ENCODE assay signal across 26 mouse cellular contexts in genomic region chr7:122379292-122379691, GRCm38 (mm10).
DNase-seq lines count a peak whose midpoint lies in the region; ATAC-seq and TF ChIP-seq lines count a peak whose summit lies in the region.
"Had no signal": no experiment of that assay in that cellular context is flagged by ENCODE, and none has a peak within 500 bp of the region (broad histone marks: within the 10 kb centered on the region; RNA-seq: fewer than 3 reads in every experiment).

No protein-coding gene starts in this region.

- no peaks in the 10 kb centered on the region for H3K36me3 ChIP-seq in midbrain, embryonic 12.5 days
- no peaks in the 10 kb centered on the region for H3K36me3 ChIP-seq in midbrain, embryonic 10.5 days
- H3K36me3 ChIP-seq: forebrain, embryonic 10.5 days; heart, embryonic 10.5 days; heart, embryonic 13.5 days had no signal

- TF ChIP-seq POLR2A in cortical plate, adult 2 months (IDR thresholded peaks at IDR 0.05; ENCODE audit: extremely low read depth, insufficient read depth, low read length) = no peak

- H3K4me1 ChIP-seq in midbrain, embryonic 12.5 days = peaks cover 14% of the 10 kb centered on the region
- H3K4me1 ChIP-seq in midbrain, embryonic 10.5 days = peaks cover 13% of the 10 kb centered on the region
- H3K4me1 ChIP-seq in cortical plate, adult 2 months (ENCODE audit: control insufficient read depth, insufficient read depth, low read length) = peaks cover 13% of the 10 kb centered on the region

- H3K9me3 ChIP-seq in midbrain, embryonic 12.5 days = no peaks in the 10 kb centered on the region
- H3K9me3 ChIP-seq in midbrain, embryonic 10.5 days (replicated peaks) = no peaks in the 10 kb centered on the region
- H3K9me3 ChIP-seq: forebrain, embryonic 10.5 days; forebrain, embryonic 13.5 days; heart, embryonic 10.5 days; heart, embryonic 13.5 days had no signal

- no peak overlapping the region for H3K9ac ChIP-seq in midbrain, embryonic 12.5 days (replicated peaks)
- H3K9ac ChIP-seq: forebrain, embryonic 13.5 days; heart, embryonic 13.5 days; hindbrain, embryonic 14.5 days had no signal

- no peak overlapping the region for H3K4me3 ChIP-seq in midbrain, embryonic 12.5 days
- no peak overlapping the region for H3K4me3 ChIP-seq in midbrain, embryonic 10.5 days
- H3K4me3 ChIP-seq in cortical plate, adult 2 months (ENCODE audit: insufficient read depth, low read length) = no peak overlapping the region
- H3K4me3 ChIP-seq: forebrain, embryonic 10.5 days; forebrain, embryonic 13.5 days; heart, adult 2 months; heart, embryonic 10.5 days; heart, embryonic 13.5 days had no signal

- no peak for TF ChIP-seq CTCF in cortical plate, adult 2 months (IDR thresholded peaks at IDR 0.05; ENCODE audit: extremely low read depth, insufficient read depth, low read length)

- no peak for DNase-seq in midbrain, embryonic 10.5 days (ENCODE audit: low spot score)
- peak; percentile 17 for DNase-seq in retina, embryonic 14.5 days (ENCODE audit: low spot score)
- DNase-seq in retina, postnatal 1 day = no peak
- DNase-seq in Muller cell, postnatal 12 days (ENCODE audit: inconsistent ontology term) = no peak
- no peak for DNase-seq in cerebellum, postnatal 10 days
- DNase-seq: adrenal gland, postnatal 10 days; adrenal gland, postnatal 36 days; cerebellum, adult 11 months; cerebellum, adult 2 months; cerebellum, adult 9-11 months; cerebellum, postnatal 36 days; gastrocnemius, postnatal 10 days; gastrocnemius, postnatal 36 days; heart, adult 2 months; heart, postnatal 14 days; heart, postnatal 4 days had no signal

- ATAC-seq in midbrain, embryonic 12.5 days (ENCODE audit: low FRiP score, low read depth) = no peak
- ATAC-seq: CD4-positive, CD25-positive, alpha-beta regulatory T cell, adult 4 months; hindbrain, postnatal 0 days; Patski had no signal

- WGBS in midbrain, embryonic 12.5 days = 31% methylated on average over 7 of the region's 7 CpGs
- whole genome bisulfite sequencing in midbrain, embryonic 10.5 days = 46% methylated on average over 7 of the region's 7 CpGs

- H3K27me3 ChIP-seq in midbrain, embryonic 12.5 days = no peaks in the 10 kb centered on the region
- no peaks in the 10 kb centered on the region for H3K27me3 ChIP-seq in midbrain, embryonic 10.5 days (ENCODE audit: low read depth, poor library complexity, severe bottlenecking)
- H3K27me3 ChIP-seq: forebrain, embryonic 13.5 days; heart, embryonic 13.5 days had no signal

- H3K4me2 ChIP-seq in midbrain, embryonic 12.5 days (replicated peaks) = no peak overlapping the region
- H3K4me2 ChIP-seq: forebrain, embryonic 13.5 days; hindbrain, embryonic 14.5 days had no signal

- 0 out of 2 replicates have a peak overlapping the region, but pooled peaks have one; percentile 2 for H3K27ac ChIP-seq in midbrain, embryonic 12.5 days (replicated peaks)
- H3K27ac ChIP-seq in midbrain, embryonic 10.5 days (replicated peaks) = no peak overlapping the region
- peak overlapping the region; percentile 60; the same call in 1 of the 2 replicates for H3K27ac ChIP-seq in cortical plate, adult 2 months (ENCODE audit: insufficient read depth, low read length)
- H3K27ac ChIP-seq: forebrain, embryonic 13.5 days; heart, adult 2 months; heart, embryonic 10.5 days; heart, embryonic 13.5 days; hindbrain, embryonic 14.5 days; hindbrain, postnatal 0 days had no signal
